Mouse (Mus musculus) neural tube, embryonic 14.5 days (tissue): ENCODE measurements around the gene Xrn1. TPM values are rescaled to one million over a fixed set of nuclear protein-coding genes. Genes with fewer than 3 reads are reported as not detected.

ENCODE experiments used
- ATAC-seq: fragments of 200-750 bp; cut with Nextera tagmentation; 2 replicates; pipeline ENCODE4 v1.8.0; 2017; ENCODE audit warnings: low read depth, mild to moderate bottlenecking, moderate TSS enrichment, moderate library complexity
- H3K27ac ChIP-seq: fragments of 300-500 bp; sonication (generic); 2 replicates; pipeline ENCODE4 v1.5.1; 2014; ENCODE audit warnings: low read depth, mild to moderate bottlenecking, control low read depth, low read length, moderate library complexity, mixed read lengths
- H3K27me3 ChIP-seq: fragments of 300-500 bp; sonication (generic); 2 replicates; pipeline ENCODE4 v1.6.1; 2014; ENCODE audit warnings: low read length; ENCODE audit not compliant: control insufficient read depth, insufficient read depth
- H3K36me3 ChIP-seq: fragments of 300-500 bp; sonication (generic); 2 replicates; pipeline ENCODE4 v1.6.1; 2014; ENCODE audit warnings: low read length, mixed read lengths; ENCODE audit not compliant: control insufficient read depth, insufficient read depth
- H3K4me1 ChIP-seq: fragments of 300-500 bp; sonication (generic); 2 replicates; pipeline ENCODE4 v1.6.1; 2014; ENCODE audit warnings: low read length; ENCODE audit not compliant: control insufficient read depth, insufficient read depth
- H3K4me2 ChIP-seq: fragments of 300-500 bp; sonication (generic); 2 replicates; pipeline ENCODE4 v1.6.1; 2014; ENCODE audit warnings: mild to moderate bottlenecking, low read depth, low read length, control low read depth
- H3K4me3 ChIP-seq: fragments of 300-500 bp; sonication (generic); 2 replicates; pipeline ENCODE4 v1.5.1; 2014; ENCODE audit warnings: low read depth, low read length, control low read depth, mixed read lengths
- H3K9ac ChIP-seq: fragments of 300-500 bp; sonication (generic); replicated peaks from 2 replicates; pipeline ENCODE4 v1.6.1; 2014; ENCODE audit warnings: low read depth, mild to moderate bottlenecking, control low read depth, low read length, mixed read lengths
- H3K9me3 ChIP-seq: fragments of 300-500 bp; sonication (generic); 2 replicates; pipeline ENCODE4 v1.6.1; 2016; ENCODE audit warnings: low read length; ENCODE audit not compliant: control insufficient read depth
- WGBS: fragments of 180-500 bp; shearing (Covaris S2); extraction: QIAGEN DNeasy Blood & Tissue Kit; methylation state at CpG from one replicate; pipeline ENCODE4 v1.1.7; 2014; 5-methylcytosine and 5-hydroxymethylcytosine counted together
- polyA plus RNA-seq: library from polyadenylated mRNA; unstranded; fragments of >200 nt; fragmentation: Nextera tagmentation; extraction: Ambion mirVana; gene quantifications from 2 replicates; pipeline ENCODE4 v1.2.1, GENCODE M21; 2014

Xrn1 gene
- polyA plus RNA-seq, 1 experiment from 2014 or later = 28.5 TPM

GRCm38 (mm10) chr9:96027913-96028312, 73.4 kb downstream of the Xrn1 start:
- no peak for ATAC-seq
- 78% methylated on average over 3 of the region's 3 CpGs for WGBS

GRCm38 (mm10) chr9:96028818-96029217, 74.3 kb downstream of the Xrn1 start:
- no peak for ATAC-seq
- Histone ChIP-seq H3K4me1 (no peaks in the 10 kb centered on the region), H3K9me3 (no peaks in the 10 kb centered on the region), H3K9ac (no peak overlapping the region), H3K27me3 (no peaks in the 10 kb centered on the region), H3K36me3 (peaks cover 51% of the 10 kb centered on the region), H3K4me2 (no peak overlapping the region), H3K27ac (no peak overlapping the region), H3K4me3 (no peak overlapping the region)
- WGBS = 28% methylated on average over 1 of the region's 1 CpGs

More at GRCm38 (mm10) chr9:96027913-96028312, 73.4 kb downstream of the Xrn1 start:
- H3K27me3 ChIP-seq = no peaks in the 10 kb centered on the region
- H3K27ac ChIP-seq = no peak overlapping the region
- peaks cover 49% of the 10 kb centered on the region for H3K36me3 ChIP-seq
- no peak overlapping the region for H3K4me2 ChIP-seq
- H3K4me3 ChIP-seq = no peak overlapping the region
- H3K4me1 ChIP-seq = no peaks in the 10 kb centered on the region
- no peaks in the 10 kb centered on the region for H3K9me3 ChIP-seq
- H3K9ac ChIP-seq = no peak overlapping the region

- peaks cover 55% of the 10 kb centered on the region for H3K36me3 ChIP-seq
- WGBS = 95% methylated on average over 5 of the region's 5 CpGs
- no peak overlapping the region for H3K4me3 ChIP-seq
- no peaks in the 10 kb centered on the region for H3K27me3 ChIP-seq
- no peak overlapping the region for H3K27ac ChIP-seq
- H3K4me2 ChIP-seq = no peak overlapping the region
- no peaks in the 10 kb centered on the region for H3K9me3 ChIP-seq
- H3K4me1 ChIP-seq = no peaks in the 10 kb centered on the region
- no peak overlapping the region for H3K9ac ChIP-seq
- no peak for ATAC-seq
These were observed 75.3 kb downstream of the Xrn1 start for GRCm38 (mm10) chr9:96029886-96030285.

- ATAC-seq = no peak
- Histone ChIP-seq H3K36me3 (peaks cover 33% of the 10 kb centered on the region), H3K9ac (no peak overlapping the region), H3K9me3 (no peaks in the 10 kb centered on the region), H3K27me3 (no peaks in the 10 kb centered on the region), H3K27ac (no peak overlapping the region), H3K4me2 (no peak overlapping the region), H3K4me1 (no peaks in the 10 kb centered on the region), H3K4me3 (no peak overlapping the region)
- 92% methylated on average over 3 of the region's 3 CpGs for WGBS
These were observed 81.0 kb downstream of the Xrn1 start for GRCm38 (mm10) chr9:96035371-96036086.

- Histone ChIP-seq H3K9ac (no peak overlapping the region), H3K9me3 (no peaks in the 10 kb centered on the region), H3K27me3 (no peaks in the 10 kb centered on the region), H3K27ac (no peak overlapping the region), H3K4me3 (no peak overlapping the region), H3K36me3 (peaks cover 47% of the 10 kb centered on the region), H3K4me2 (no peak overlapping the region), H3K4me1 (no peaks in the 10 kb centered on the region)
- WGBS = 92% methylated on average over 3 of the region's 3 CpGs
- no peak for ATAC-seq
These were observed 89.7 kb downstream of the Xrn1 start for GRCm38 (mm10) chr9:96044214-96044613.

- Histone ChIP-seq H3K27ac (no peak overlapping the region), H3K36me3 (peaks cover 61% of the 10 kb centered on the region), H3K4me3 (no peak overlapping the region), H3K27me3 (no peaks in the 10 kb centered on the region), H3K9me3 (no peaks in the 10 kb centered on the region), H3K4me2 (no peak overlapping the region), H3K9ac (no peak overlapping the region), H3K4me1 (no peaks in the 10 kb centered on the region)
- 93% methylated on average over 4 of the region's 4 CpGs for WGBS
- ATAC-seq = no peak
These were observed 96.9 kb downstream of the Xrn1 start for GRCm38 (mm10) chr9:96051501-96051900.

- WGBS = 85% methylated on average over 5 of the region's 5 CpGs
- Histone ChIP-seq H3K9me3 (no peaks in the 10 kb centered on the region), H3K9ac (no peak overlapping the region), H3K36me3 (peaks cover 40% of the 10 kb centered on the region), H3K4me1 (no peaks in the 10 kb centered on the region), H3K27me3 (no peaks in the 10 kb centered on the region), H3K4me2 (no peak overlapping the region), H3K27ac (no peak overlapping the region), H3K4me3 (no peak overlapping the region)
- no peak for ATAC-seq
These were observed 100.3 kb downstream of the Xrn1 start for GRCm38 (mm10) chr9:96054878-96055277.

GRCm38 (mm10) chr9:96056417-96057223, 102.1 kb downstream of the Xrn1 start:
- no peaks in the 10 kb centered on the region for H3K4me1 ChIP-seq
- H3K27ac ChIP-seq = no peak overlapping the region
- H3K4me3 ChIP-seq = no peak overlapping the region
- 86% methylated on average over 6 of the region's 6 CpGs for WGBS
- no peak for ATAC-seq
- H3K4me2 ChIP-seq = no peak overlapping the region
- H3K27me3 ChIP-seq = no peaks in the 10 kb centered on the region
- no peak overlapping the region for H3K9ac ChIP-seq
- H3K9me3 ChIP-seq = no peaks in the 10 kb centered on the region
- peaks cover 26% of the 10 kb centered on the region; the same call in 1 of the 2 replicates for H3K36me3 ChIP-seq
